Mouse (Mus musculus): ENCODE measurements around the gene Rab25. TPM values are rescaled to one million over a fixed set of nuclear protein-coding genes. Genes with fewer than 3 reads are reported as not detected.

Rab25 gene
- polyA plus RNA-seq, 1 experiment from 2014 or later, result 9.3 TPM

GRCm38 (mm10) chr3:88551586-88551985 is 3.5 kb upstream of the Rab25 start:
- Histone ChIP-seq H3K36me3 (peaks cover 12% of the 10 kb centered on the region), H3K4me2 (replicated peaks) (peak overlapping the region; percentile 81), H3K27ac (no peak overlapping the region), H3K9ac (peak overlapping the region; percentile 77), H3K4me1 (peaks cover 26% of the 10 kb centered on the region), H3K4me3 (peak overlapping the region; percentile 92), H3K27me3 (no peaks in the 10 kb centered on the region), H3K9me3 (no peaks in the 10 kb centered on the region)
- 89% methylated on average over 4 of the region's 4 CpGs for WGBS
- ATAC-seq (ENCODE audit: low FRiP score, low read depth), result no peak

GRCm38 (mm10) chr3:88546674-88547418 is 1.3 kb downstream of the Rab25 start:
- no peak for ATAC-seq (ENCODE audit: low FRiP score, low read depth)
- Histone ChIP-seq H3K9ac (no peak overlapping the region), H3K4me3 (no peak overlapping the region), H3K4me2 (replicated peaks) (no peak overlapping the region), H3K9me3 (no peaks in the 10 kb centered on the region), H3K36me3 (no peaks in the 10 kb centered on the region), H3K27me3 (no peaks in the 10 kb centered on the region), H3K4me1 (peaks cover 18% of the 10 kb centered on the region), H3K27ac (no peak overlapping the region)
- WGBS, result 70% methylated on average over 6 of the region's 6 CpGs

GRCm38 (mm10) chr3:88544955-88545591 is 3.0 kb downstream of the Rab25 start:
- H3K36me3 ChIP-seq, result peaks cover 14% of the 10 kb centered on the region
- no peak overlapping the region for H3K4me3 ChIP-seq
- H3K4me2 ChIP-seq (replicated peaks), result no peak overlapping the region
- H3K9me3 ChIP-seq, result no peaks in the 10 kb centered on the region
- peaks cover 21% of the 10 kb centered on the region for H3K4me1 ChIP-seq
- H3K9ac ChIP-seq, result no peak overlapping the region
- 53% methylated on average over 20 of the region's 20 CpGs for WGBS
- H3K27me3 ChIP-seq, result no peaks in the 10 kb centered on the region
- no peak overlapping the region for H3K27ac ChIP-seq
- ATAC-seq (ENCODE audit: low FRiP score, low read depth), result no peak

- Histone ChIP-seq H3K9ac (no peak overlapping the region), H3K4me2 (replicated peaks) (no peak overlapping the region), H3K4me1 (peaks cover 24% of the 10 kb centered on the region), H3K4me3 (no peak overlapping the region), H3K27me3 (no peaks in the 10 kb centered on the region), H3K27ac (no peak overlapping the region), H3K9me3 (no peaks in the 10 kb centered on the region), H3K36me3 (peaks cover 17% of the 10 kb centered on the region)
- WGBS, result 40% methylated on average over 5 of the region's 5 CpGs
- ATAC-seq (ENCODE audit: low FRiP score, low read depth), result no peak
These were observed 3.6 kb downstream of the Rab25 start for GRCm38 (mm10) chr3:88544514-88544913.

- peaks cover 18% of the 10 kb centered on the region for H3K36me3 ChIP-seq
- no peak overlapping the region for H3K9ac ChIP-seq
- no peak for ATAC-seq (ENCODE audit: low FRiP score, low read depth)
- H3K4me2 ChIP-seq (replicated peaks), result no peak overlapping the region
- H3K4me3 ChIP-seq, result no peak overlapping the region
- no peaks in the 10 kb centered on the region for H3K9me3 ChIP-seq
- H3K27me3 ChIP-seq, result no peaks in the 10 kb centered on the region
- peaks cover 29% of the 10 kb centered on the region for H3K4me1 ChIP-seq
- 71% methylated on average over 5 of the region's 5 CpGs for WGBS
- H3K27ac ChIP-seq, result no peak overlapping the region
These were observed 4.3 kb downstream of the Rab25 start for GRCm38 (mm10) chr3:88543651-88544410.

- Histone ChIP-seq H3K4me2 (replicated peaks) (no peak overlapping the region), H3K4me3 (no peak overlapping the region), H3K27me3 (no peaks in the 10 kb centered on the region), H3K27ac (no peak overlapping the region), H3K9ac (no peak overlapping the region), H3K9me3 (no peaks in the 10 kb centered on the region), H3K36me3 (peaks cover 25% of the 10 kb centered on the region), H3K4me1 (peaks cover 35% of the 10 kb centered on the region)
- 79% methylated on average over 8 of the region's 8 CpGs for WGBS
- ATAC-seq (ENCODE audit: low FRiP score, low read depth), result no peak
These were observed 4.9 kb downstream of the Rab25 start for GRCm38 (mm10) chr3:88543174-88543573.

GRCm38 (mm10) chr3:88542486-88542885 is 5.6 kb downstream of the Rab25 start:
- H3K27me3 ChIP-seq, result no peaks in the 10 kb centered on the region
- peak overlapping the region; percentile 33; the same call in 1 of the 2 replicates for H3K27ac ChIP-seq
- no peak overlapping the region for H3K9ac ChIP-seq
- ATAC-seq (ENCODE audit: low FRiP score, low read depth), result no peak
- 59% methylated on average over 4 of the region's 4 CpGs for WGBS
- no peak overlapping the region for H3K4me2 ChIP-seq (replicated peaks)
- peaks cover 42% of the 10 kb centered on the region for H3K4me1 ChIP-seq
- no peaks in the 10 kb centered on the region for H3K9me3 ChIP-seq
- peaks cover 32% of the 10 kb centered on the region for H3K36me3 ChIP-seq
- no peak overlapping the region for H3K4me3 ChIP-seq

- Histone ChIP-seq H3K27me3 (no peaks in the 10 kb centered on the region), H3K4me1 (peaks cover 49% of the 10 kb centered on the region), H3K9ac (no peak overlapping the region), H3K36me3 (peaks cover 39% of the 10 kb centered on the region), H3K9me3 (no peaks in the 10 kb centered on the region), H3K27ac (peak overlapping the region; percentile 33; the same call in 1 of the 2 replicates), H3K4me2 (replicated peaks) (no peak overlapping the region), H3K4me3 (no peak overlapping the region)
- WGBS, result 64% methylated on average over 7 of the region's 7 CpGs
- no peak; the same call in 1 of the 2 replicates for ATAC-seq (ENCODE audit: low FRiP score, low read depth)
These were observed 6.3 kb downstream of the Rab25 start for GRCm38 (mm10) chr3:88541622-88542401.

GRCm38 (mm10) chr3:88540085-88540484 is 8.0 kb downstream of the Rab25 start:
- peak overlapping the region; percentile 4; the same call in 1 of the 2 replicates for H3K9ac ChIP-seq
- H3K27me3 ChIP-seq, result no peaks in the 10 kb centered on the region
- WGBS, result 62% methylated on average over 5 of the region's 5 CpGs
- no peak overlapping the region for H3K4me3 ChIP-seq
- no peak overlapping the region for H3K4me2 ChIP-seq (replicated peaks)
- H3K27ac ChIP-seq, result peak overlapping the region; percentile 48; the same call in 1 of the 2 replicates
- H3K4me1 ChIP-seq, result peaks cover 63% of the 10 kb centered on the region
- H3K9me3 ChIP-seq, result no peaks in the 10 kb centered on the region
- H3K36me3 ChIP-seq, result peaks cover 55% of the 10 kb centered on the region
- no peak for ATAC-seq (ENCODE audit: low FRiP score, low read depth)

- WGBS, result 26% methylated on average over 3 of the region's 3 CpGs
- ATAC-seq (ENCODE audit: low FRiP score, low read depth), result no peak
- Histone ChIP-seq H3K27me3 (no peaks in the 10 kb centered on the region), H3K36me3 (peaks cover 55% of the 10 kb centered on the region), H3K4me3 (no peak overlapping the region), H3K27ac (peak overlapping the region; percentile 34; the same call in 1 of the 2 replicates), H3K9me3 (no peaks in the 10 kb centered on the region), H3K9ac (no peak overlapping the region), H3K4me2 (replicated peaks) (no peak overlapping the region), H3K4me1 (peaks cover 68% of the 10 kb centered on the region)
These were observed 8.7 kb downstream of the Rab25 start for GRCm38 (mm10) chr3:88539397-88539796.

GRCm38 (mm10) chr3:88538271-88539145 is 9.6 kb downstream of the Rab25 start:
- H3K27me3 ChIP-seq, result no peaks in the 10 kb centered on the region
- no peak for ATAC-seq (ENCODE audit: low FRiP score, low read depth)
- H3K4me3 ChIP-seq, result no peak overlapping the region; the same call in 1 of the 2 replicates
- 51% methylated on average over 9 of the region's 9 CpGs for WGBS
- H3K4me2 ChIP-seq (replicated peaks), result peak overlapping the region; percentile 94; the same call in 1 of the 2 replicates
- no peak overlapping the region for H3K27ac ChIP-seq
- peaks cover 55% of the 10 kb centered on the region for H3K36me3 ChIP-seq
- peak overlapping the region; percentile 32; the same call in 1 of the 2 replicates for H3K9ac ChIP-seq
- H3K4me1 ChIP-seq, result peaks cover 76% of the 10 kb centered on the region
- no peaks in the 10 kb centered on the region for H3K9me3 ChIP-seq

Measured in limb, embryonic 13.5 days (tissue).